Mouse (Mus musculus): Measurements from ENCODE around the gene Smurf1.

Gene Smurf1

GRCm38 (mm10) chr5:144965639-144966351, at the start of gene Smurf1:
TSS of gene Smurf1 (minus strand) at chr5:144965847.
- DNase-seq (ENCODE audit: low spot score): peak; percentile 82

- DNase-seq (ENCODE audit: low spot score): no peak
These were observed 48.6 kb upstream of the Smurf1 start for GRCm38 (mm10) chr5:145014278-145014677.

GRCm38 (mm10) chr5:145008878-145009659, 43.4 kb upstream of the Smurf1 start:
- no peak for DNase-seq (ENCODE audit: low spot score)

GRCm38 (mm10) chr5:145005596-145005995, 39.9 kb upstream of the Smurf1 start:
- DNase-seq (ENCODE audit: low spot score): no peak

- DNase-seq (ENCODE audit: low spot score): no peak
These were observed 38.8 kb upstream of the Smurf1 start for GRCm38 (mm10) chr5:145004495-145004894.

GRCm38 (mm10) chr5:145003362-145003761, 37.7 kb upstream of the Smurf1 start:
- no peak for DNase-seq (ENCODE audit: low spot score)

GRCm38 (mm10) chr5:144998491-144998890, 32.8 kb upstream of the Smurf1 start:
- DNase-seq (ENCODE audit: low spot score): no peak

- no peak for DNase-seq (ENCODE audit: low spot score)
These were observed 24.8 kb upstream of the Smurf1 start for GRCm38 (mm10) chr5:144990481-144990880.

GRCm38 (mm10) chr5:144990051-144990450, 24.4 kb upstream of the Smurf1 start:
- DNase-seq (ENCODE audit: low spot score): no peak

GRCm38 (mm10) chr5:144989061-144989405, 23.4 kb upstream of the Smurf1 start:
- DNase-seq (ENCODE audit: low spot score): no peak

- peak; percentile 38 for DNase-seq (ENCODE audit: low spot score)
These were observed 22.9 kb upstream of the Smurf1 start for GRCm38 (mm10) chr5:144988340-144989060.

GRCm38 (mm10) chr5:144987561-144987960, 21.9 kb upstream of the Smurf1 start:
- no peak for DNase-seq (ENCODE audit: low spot score)

GRCm38 (mm10) chr5:144984839-144985238, 19.2 kb upstream of the Smurf1 start:
- DNase-seq (ENCODE audit: low spot score): no peak

GRCm38 (mm10) chr5:144983227-144983626, 17.6 kb upstream of the Smurf1 start:
- no peak for DNase-seq (ENCODE audit: low spot score)

GRCm38 (mm10) chr5:144979110-144979509, 13.5 kb upstream of the Smurf1 start:
- no peak for DNase-seq (ENCODE audit: low spot score)

- DNase-seq (ENCODE audit: low spot score): peak; percentile 90
These were observed 13.0 kb upstream of the Smurf1 start for GRCm38 (mm10) chr5:144978533-144979107.

- no peak for DNase-seq (ENCODE audit: low spot score)
These were observed 5.6 kb upstream of the Smurf1 start for GRCm38 (mm10) chr5:144971266-144971665.

- peak; percentile 89 for DNase-seq (ENCODE audit: low spot score)
These were observed 592 bp downstream of the Smurf1 start for GRCm38 (mm10) chr5:144964872-144965638.

GRCm38 (mm10) chr5:144964465-144964864, 1.2 kb downstream of the Smurf1 start:
- DNase-seq (ENCODE audit: low spot score): no peak

GRCm38 (mm10) chr5:144963817-144964261, 1.8 kb downstream of the Smurf1 start:
- peak; percentile 69 for DNase-seq (ENCODE audit: low spot score)

- DNase-seq (ENCODE audit: low spot score): peak; percentile 40
These were observed 2.2 kb downstream of the Smurf1 start for GRCm38 (mm10) chr5:144963401-144963800.

- DNase-seq (ENCODE audit: low spot score): no peak
These were observed 7.4 kb downstream of the Smurf1 start for GRCm38 (mm10) chr5:144958271-144958670.

Measured in urinary bladder, postnatal 14 days (tissue).